Mouse (Mus musculus): ENCODE results near the gene Uba2.

GRCm38 (mm10) chr7:34122987-34123720, 46.2 kb downstream of the Uba2 start:
- TF ChIP-seq FLI1 (IDR thresholded peaks at IDR 0.05; ENCODE audit: low read length) (no peak), GATA1 (IDR thresholded peaks at IDR 0.05; ENCODE audit: borderline replicate concordance, low read length) (no peak)
